Mouse (Mus musculus): ENCODE measurements around the gene Rpl22.

- TF ChIP-seq POLR2A (IDR thresholded peaks at IDR 0.05; ENCODE audit: borderline replicate concordance, extremely low read depth, low read depth, low read length) (0 out of 2 replicates have a peak, but pooled peaks have one; percentile 2), CTCF (IDR thresholded peaks at IDR 0.05; ENCODE audit: insufficient read depth, low read length) (no peak)
Measured at GRCm38 (mm10) chr4:152351422-152352305, 26.1 kb downstream of the Rpl22 start.

Data from lung, adult 2 months (tissue).